Mouse (Mus musculus): ENCODE data around the gene Mycl.

Mycl gene

GRCm38 (mm10) chr4:122995404-122996220 lies at the start of gene Mycl:
Mycl (plus strand) TSS chr4:122995652.
- peak; percentile 86 for DNase-seq (ENCODE audit: low read depth)

DNA sequence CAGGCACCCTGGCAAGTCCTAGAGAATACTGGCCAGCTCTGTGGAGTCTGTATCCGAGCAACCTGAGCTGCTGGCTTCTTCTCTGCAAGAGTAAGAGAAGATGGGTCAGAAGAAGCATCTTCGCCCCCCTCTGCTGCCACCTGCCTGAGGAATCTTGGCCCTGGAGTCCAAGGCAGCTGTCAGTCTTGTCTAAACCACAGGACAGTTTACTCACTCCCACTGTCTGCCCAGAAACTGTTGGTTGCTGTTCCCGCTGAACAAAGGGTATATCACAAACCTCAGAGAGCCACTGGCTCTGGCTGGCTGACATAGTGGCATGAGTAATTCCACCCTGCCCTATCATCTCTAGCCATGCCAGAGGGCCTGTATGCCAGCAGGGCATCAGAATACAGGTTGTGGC lies 48.2 kb upstream of the Mycl start:
- DNase-seq (ENCODE audit: low read depth): no peak

DNA sequence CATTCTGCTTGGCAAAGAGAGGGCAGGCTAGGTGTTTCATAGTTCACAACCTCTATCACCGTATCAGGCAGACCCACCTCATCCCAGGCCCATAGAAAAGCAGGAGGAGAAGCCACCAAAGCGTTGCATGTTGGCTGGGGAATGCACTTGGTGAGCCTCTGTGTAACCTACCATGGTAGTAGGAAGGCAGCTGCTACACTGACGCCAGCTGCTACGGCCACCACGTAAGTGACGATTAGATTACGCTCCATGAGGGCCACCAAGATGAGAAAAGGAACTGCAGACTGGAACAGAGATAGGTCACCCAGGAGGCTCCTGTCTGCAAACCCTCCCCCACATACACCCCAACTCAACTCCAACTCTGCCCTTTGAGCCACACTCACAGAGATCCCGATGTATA lies 46.4 kb upstream of the Mycl start:
- no peak for DNase-seq (ENCODE audit: low read depth)

DNA sequence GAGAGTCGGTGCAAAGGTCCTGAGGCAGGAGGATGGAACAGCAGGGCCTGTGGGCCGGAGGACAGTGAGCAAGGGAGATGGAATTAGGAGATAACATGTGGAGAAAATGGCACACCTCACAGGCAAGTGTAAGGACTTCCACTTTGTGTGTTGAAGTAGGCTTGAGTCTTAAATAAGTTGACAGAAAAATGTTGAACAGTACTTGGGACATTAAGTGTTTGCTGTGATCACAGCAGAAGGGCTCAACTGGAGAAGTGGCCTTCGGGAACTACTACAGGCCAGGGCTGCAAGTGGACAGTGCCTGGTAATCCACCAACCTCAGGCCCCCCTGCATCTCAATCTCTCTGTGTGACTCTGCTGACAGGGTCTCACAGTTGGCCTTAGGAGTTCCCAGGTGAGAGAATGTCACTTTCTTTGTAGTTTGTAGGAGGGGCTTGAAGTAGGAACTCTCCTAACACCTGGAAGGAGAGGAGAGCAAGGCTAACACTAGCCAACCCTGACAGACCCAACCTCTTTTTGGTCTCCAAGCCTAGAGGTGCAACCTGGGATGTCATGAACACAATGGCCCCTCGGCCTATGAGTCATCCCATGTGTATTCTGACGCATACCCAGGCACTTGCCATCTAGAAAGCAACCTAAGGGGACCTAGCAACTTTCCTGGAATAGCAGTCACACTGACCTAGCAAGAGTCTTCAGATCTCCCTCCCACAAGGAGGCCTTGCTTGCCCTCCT lies 40.6 kb upstream of the Mycl start:
- no peak for DNase-seq (ENCODE audit: low read depth)

GRCm38 (mm10) chr4:122955412-122956136 lies 39.9 kb upstream of the Mycl start:
- peak; percentile 91 for DNase-seq (ENCODE audit: low read depth)

DNA sequence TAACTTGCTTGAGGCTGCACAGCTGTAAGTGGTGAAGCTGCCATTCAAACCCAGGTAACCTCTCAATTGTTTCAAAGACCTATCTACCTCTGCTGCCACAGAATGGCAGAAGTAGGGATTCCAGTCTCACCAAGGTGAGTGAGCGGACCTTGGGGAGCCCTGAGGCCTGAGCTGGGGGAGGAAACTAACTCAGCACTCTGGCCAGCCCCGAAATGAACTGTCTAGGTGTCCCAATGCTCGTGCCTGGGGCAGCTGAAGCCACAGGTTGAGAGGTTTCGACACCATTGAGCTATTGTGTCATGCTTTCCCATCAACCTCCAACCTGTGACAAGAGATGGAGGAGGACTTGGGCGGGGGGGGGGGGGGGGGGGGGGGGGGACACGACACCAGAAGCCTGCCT lies 39.2 kb upstream of the Mycl start:
- DNase-seq (ENCODE audit: low read depth): no peak

DNA sequence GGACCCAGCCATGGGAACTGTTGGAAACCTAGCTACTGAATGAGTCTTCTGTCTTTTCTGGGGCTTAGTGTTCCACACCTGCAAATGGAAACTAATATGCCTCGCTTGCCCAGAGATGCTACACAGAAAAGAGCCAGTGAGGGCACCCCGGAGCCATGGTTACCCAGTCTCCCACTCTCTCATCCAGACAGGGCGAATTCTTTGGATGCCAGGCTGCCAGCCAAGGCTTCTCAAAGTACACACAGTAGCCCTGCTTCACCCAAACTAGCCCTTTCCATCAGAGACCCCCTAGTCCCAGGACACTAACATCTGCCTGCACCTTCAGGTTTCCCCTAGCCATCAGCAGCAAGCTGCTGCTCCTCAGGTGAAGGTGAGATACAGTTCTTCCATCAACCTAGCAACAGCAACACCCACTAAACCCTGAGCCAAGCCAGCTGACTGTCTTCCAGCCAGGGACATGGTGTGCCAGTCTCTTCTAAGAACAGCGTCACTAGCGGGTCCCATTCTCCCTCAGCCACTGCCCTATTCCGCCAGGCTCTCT lies 36.9 kb upstream of the Mycl start:
- DNase-seq (ENCODE audit: low read depth): no peak

DNA sequence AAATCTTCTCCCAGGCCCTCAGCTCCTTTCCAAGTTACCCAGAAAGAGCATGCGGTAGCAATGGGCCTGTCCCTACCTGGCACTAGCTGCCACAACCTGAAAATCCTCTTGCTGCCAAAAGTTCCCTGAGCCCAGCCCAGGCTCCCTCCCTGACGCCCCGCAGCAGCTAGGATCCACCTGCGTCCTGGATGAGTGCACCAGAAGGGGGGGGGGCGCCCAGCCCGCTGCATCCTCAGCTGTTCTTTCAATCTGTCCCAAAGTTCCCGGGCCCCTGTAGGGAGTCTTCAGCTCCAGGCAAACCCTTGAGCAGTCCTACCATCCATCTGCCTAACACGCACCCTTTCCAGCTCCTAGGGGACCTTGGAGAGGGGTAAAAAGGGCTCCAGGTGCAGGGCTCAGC lies 35.6 kb upstream of the Mycl start:
- DNase-seq (ENCODE audit: low read depth): no peak

GRCm38 (mm10) chr4:122960321-122961099 lies 34.9 kb upstream of the Mycl start:
- DNase-seq (ENCODE audit: low read depth): peak; percentile 66

DNA sequence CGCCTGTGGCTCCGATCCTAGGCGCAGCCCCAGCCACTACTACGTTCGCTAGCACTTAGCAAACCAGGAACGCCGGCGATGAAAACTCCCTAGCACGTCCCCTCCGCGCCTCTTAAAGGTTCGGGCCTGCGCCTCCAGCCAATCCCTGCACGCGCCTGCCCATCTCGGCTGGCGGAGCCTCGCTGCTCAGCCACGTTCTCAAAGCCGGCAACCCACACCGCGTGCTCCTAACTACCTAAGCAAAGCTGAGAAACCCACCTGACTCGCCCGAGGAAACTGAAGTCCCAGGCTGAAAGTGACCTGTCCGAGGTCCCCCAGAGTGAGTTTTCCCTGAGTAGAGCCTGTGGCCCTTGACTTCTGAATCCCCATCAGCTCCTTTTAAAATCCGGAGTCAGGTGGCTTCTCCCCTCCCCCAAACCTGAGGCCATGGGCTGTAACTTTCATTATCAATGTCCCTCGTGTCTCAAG lies 34.3 kb upstream of the Mycl start, which contains the start of gene Mfsd2a:
Gene Mfsd2a (minus strand): TSS at position 89 of the 468 bp plus-strand sequence.
- peak; percentile 63 for DNase-seq (ENCODE audit: low read depth)

GRCm38 (mm10) chr4:122961589-122961988 lies 33.9 kb upstream of the Mycl start:
- no peak for DNase-seq (ENCODE audit: low read depth)

DNA sequence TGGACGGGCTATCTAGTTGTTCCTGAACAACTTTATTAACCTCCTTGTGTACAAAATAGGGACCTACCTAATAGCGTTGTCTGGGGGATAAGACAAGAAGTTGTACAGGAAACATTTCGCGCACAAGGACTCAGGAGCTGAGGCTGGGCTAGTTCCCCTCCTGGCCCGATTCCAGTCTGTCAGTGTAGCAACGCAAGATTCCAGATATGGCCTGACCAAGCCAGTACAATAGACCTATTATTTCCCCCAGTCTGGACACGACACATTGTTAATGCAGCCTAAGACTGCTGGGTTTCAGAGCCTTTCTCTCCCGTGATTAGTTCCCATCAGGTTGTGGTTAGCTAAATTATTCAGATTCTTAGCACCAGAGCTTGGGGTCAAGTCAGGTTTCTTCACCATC lies 32.7 kb upstream of the Mycl start:
- no peak for DNase-seq (ENCODE audit: low read depth)

DNA sequence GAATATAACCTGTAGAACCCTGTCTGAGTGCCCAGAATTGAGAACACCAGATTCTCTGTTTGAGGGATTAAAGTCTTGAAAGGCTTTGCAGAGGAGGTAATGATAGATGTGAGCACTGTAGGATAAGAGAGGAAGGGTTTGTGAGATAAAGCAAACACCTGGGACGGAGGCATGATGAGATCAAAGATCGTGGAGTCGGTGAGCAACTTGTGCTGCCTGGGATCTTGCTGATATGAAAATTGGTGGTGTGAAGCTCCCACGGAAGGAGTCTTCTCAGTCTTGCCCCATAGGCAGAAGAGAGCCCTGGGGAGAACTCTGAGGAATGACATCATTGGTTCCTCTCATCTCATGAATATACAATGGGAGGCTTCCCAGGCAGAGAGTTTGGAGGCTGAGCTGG lies 27.3 kb upstream of the Mycl start:
- no peak for DNase-seq (ENCODE audit: low read depth)

DNA sequence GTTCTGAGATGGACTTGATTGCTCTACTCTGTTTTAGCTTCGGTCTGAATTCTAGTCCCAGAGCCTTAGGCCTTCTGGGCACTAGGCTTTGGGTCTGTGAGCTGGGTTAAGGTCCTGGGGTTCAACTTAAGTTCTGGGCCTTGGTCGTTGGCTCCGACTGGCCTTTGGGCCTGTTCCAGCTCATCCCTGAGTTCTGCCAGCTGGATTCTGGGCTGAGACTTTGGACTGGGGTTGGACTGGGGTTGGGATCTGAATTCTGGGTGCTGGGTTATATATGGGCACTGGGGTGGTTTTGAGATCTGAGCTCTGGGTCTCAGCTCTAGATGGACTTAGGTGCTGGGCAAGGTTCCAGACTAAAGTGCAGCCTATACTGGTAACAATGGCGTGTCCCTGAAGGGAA lies 24.3 kb upstream of the Mycl start:
- DNase-seq (ENCODE audit: low read depth): no peak

DNA sequence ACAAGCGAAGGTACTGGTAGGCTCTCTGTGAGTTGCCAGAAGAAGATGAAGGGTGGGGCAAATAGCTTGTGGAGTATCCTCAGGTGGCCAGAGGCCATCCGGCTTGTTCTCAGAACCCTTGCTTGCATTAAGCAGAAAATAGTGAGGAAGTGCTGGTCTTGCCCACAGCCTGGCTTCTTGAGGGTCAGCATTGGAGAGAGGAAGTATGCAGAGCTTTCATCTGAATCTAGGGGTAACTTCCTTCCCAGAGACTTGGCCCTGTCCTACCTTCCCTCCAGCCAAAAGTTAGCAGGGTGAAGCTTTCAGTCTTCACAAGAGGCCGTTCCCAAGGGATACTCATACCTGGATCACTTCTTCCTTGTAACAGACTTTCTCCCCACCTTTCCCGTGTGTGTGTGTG lies 23.8 kb upstream of the Mycl start:
- DNase-seq (ENCODE audit: low read depth): no peak

DNA sequence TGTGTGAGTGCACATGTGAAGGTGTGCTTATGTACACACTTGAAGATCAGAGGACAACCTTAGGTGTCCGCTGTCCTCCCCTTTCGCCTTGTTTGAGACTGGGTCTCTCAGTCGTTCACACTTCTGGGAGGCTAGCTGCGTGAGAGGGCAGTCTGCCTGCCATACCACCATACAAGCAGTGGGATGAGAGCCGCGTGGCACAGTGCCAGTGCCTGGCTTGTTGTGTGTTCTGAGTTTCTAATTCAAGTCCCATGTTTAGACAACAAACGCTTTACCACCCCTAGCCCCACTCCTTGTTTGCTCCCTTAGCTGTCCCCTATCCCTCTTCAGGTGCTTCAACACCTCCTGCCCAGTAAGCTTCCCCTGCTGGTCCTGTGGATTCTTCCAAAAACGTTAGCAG lies 23.4 kb upstream of the Mycl start:
- DNase-seq (ENCODE audit: low read depth): no peak

GRCm38 (mm10) chr4:122974976-122975520 lies 20.4 kb upstream of the Mycl start:
- no peak for DNase-seq (ENCODE audit: low read depth)

DNA sequence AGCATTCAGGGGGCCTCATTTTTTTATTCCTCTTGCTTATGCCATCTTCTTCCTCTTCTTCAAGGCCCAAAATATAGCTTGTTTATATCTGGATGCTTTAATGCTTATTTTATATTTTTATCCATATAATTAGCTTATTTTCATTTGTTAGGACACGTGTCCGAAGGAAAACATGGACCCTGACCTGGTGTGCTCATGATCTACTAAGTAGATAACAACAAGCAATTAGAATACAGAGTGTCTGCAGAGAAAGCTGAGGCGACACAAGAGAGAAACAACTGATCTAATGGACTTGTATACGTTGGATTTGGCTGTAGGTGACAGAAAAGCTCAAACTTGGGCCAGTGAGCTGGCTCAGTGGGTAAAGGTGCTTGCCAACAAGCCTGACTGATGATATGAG lies 18.6 kb upstream of the Mycl start:
- DNase-seq (ENCODE audit: low read depth): no peak

- no peak for DNase-seq (ENCODE audit: low read depth)
Observed at GRCm38 (mm10) chr4:122978850-122979249, 16.6 kb upstream of the Mycl start.

DNA sequence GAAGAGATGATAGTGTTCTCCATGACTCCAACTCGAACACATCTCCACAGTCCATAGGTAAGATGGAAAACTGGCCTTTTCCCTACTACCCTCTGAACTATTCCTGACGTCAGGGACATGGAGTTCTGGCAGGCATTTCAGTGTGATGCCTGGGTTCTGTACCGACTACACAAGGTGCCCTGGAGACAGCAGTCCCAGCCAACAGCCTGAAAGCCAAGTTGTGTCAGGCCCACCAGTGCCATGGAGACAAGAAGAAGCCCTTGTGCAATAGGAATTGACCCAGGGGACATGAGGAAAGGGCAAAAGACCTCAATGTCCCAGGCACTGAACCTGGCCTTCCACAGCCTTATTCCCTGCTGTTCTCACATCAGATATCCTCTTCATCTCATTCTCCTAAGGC lies 15.6 kb upstream of the Mycl start:
- DNase-seq (ENCODE audit: low read depth): no peak

DNA sequence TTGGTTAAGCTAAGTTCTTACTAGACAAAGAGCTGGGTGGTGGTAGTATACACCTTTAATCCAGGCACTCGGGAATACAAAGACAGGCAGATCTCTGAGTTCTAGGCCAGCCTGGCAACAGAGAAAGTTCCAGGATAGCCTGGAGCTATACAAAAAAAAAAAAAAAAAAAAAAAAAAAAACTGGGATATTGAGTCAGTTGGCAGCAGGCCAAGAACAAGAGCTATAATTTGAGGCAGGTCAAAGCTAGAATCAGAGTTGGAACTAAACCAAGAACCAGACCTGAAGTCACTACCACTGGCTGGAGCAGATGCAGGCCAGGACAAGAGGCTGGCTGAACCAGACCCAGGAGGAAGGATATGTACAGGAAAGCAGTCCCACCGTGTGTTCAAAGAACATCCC lies 14.8 kb upstream of the Mycl start:
- DNase-seq (ENCODE audit: low read depth): no peak

Measured in naive thymus-derived CD4-positive, alpha-beta T cell, adult 2 months (primary cell).